Mouse (Mus musculus): Measurements from ENCODE around the gene Itpr1. TPM values are rescaled to one million over a fixed set of nuclear protein-coding genes. Genes with fewer than 3 reads are reported as not detected.

Gene Itpr1
- total RNA-seq, 1 experiment from 2014 or later: 100 TPM

DNA sequence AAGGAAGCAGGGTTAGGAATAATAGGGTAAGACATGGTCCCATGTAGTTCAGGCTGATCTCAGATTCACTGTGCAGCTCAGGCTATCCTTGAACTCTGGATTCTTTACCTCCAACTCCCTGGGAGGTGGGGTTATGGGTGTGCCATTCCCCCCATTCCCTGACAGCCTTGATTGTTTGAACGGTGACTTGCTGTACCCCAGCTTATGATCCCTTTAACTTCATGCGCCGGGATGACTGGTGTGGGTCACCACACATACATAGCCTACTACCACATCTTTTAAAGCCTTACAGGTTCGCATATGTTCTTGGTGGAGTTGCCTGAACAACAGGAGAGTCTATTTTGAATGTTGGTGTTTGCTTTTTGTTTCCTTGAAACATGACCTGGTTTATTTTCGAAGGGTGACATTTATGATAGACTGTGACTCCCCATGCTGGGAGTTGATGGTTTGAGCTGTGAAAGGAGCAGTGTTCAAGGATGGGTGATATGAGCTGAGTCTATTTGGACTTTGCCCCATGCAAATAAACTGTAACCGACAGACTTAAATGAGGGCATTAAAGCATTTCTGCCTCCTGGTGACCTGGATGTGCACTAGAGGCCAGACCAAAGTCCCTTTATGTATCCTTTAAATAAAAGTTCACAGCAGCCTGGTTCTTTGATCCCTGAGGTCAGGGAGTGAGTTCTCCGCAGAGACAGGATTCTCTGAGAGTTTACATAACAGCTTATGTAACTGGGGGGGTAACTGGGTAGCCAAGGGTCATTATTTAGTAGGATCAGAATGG, 273.5 kb downstream of the Itpr1 start:
- ATAC-seq (replicated peaks; ENCODE audit: low read depth, poor library complexity, severe bottlenecking): no peak

DNA sequence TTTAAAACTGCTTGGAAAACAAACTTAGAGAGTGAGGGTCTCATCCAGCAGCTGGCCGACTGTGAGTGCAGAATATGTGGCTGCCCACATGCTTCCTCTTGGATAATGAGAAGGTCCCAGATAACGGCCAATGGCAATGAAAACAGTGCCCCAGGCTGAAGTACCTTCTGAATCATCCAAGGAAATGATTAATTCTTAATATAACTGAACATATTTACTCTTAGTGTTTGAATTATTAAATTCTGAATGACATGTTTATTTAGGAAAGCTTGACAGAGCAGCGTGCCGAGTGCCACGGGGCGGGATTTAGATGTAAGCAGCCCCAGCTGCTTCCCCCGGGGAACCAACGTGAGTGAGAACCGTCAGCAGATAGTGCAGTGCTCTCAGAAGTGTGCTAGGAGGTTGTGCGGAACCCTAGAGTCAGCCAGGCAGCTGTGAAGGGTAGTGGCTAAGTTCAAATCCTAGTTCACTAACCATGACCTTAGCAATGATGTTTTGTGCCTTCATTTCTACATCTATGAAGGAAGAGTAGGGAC, 274.5 kb downstream of the Itpr1 start:
- no peak for ATAC-seq (replicated peaks; ENCODE audit: low read depth, poor library complexity, severe bottlenecking)

- peak; percentile 36; the same call in 1 of the 2 replicates for ATAC-seq (replicated peaks; ENCODE audit: low read depth, poor library complexity, severe bottlenecking)
These were observed 275.4 kb downstream of the Itpr1 start for GRCm38 (mm10) chr6:108488250-108488649.

DNA sequence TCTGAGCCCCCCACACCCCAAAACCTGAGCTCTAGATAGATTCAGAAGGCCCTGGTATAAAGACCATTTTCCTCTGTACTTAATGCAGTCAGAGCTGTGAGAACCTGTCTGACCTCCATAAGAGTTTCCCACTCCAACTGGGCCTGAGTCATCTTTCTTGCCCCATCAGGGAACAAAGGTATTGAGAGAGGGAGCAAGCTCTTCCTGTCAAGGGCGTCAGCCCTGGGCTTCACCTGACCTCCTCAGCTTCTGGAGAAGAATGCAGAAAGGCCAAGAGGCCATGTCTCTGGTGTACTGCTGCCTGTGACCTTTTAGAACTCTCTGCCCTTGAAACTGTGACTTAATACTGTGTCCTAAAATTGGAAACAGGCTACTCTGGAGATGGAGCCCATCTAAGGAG, 279.1 kb downstream of the Itpr1 start:
- ATAC-seq (replicated peaks; ENCODE audit: low read depth, poor library complexity, severe bottlenecking): no peak

DNA sequence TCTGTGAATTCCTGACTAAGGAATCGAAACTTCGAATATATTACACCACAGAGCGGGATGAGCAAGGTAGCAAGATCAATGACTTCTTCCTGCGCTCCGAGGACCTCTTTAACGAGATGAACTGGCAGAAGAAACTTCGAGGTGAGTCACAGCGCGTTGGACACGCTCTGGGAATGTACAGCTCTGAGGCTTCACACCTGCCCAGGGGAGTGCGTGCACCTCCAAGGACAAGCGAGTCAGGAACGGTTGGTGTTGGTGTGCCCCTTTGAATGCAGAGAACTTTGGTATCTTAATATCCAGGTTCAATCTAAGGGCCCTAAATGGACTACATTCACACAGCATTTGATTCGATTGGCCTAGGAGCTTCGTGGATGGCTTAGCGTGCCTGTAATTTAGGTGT, 280.9 kb downstream of the Itpr1 start:
- no peak for ATAC-seq (replicated peaks; ENCODE audit: low read depth, poor library complexity, severe bottlenecking)

DNA sequence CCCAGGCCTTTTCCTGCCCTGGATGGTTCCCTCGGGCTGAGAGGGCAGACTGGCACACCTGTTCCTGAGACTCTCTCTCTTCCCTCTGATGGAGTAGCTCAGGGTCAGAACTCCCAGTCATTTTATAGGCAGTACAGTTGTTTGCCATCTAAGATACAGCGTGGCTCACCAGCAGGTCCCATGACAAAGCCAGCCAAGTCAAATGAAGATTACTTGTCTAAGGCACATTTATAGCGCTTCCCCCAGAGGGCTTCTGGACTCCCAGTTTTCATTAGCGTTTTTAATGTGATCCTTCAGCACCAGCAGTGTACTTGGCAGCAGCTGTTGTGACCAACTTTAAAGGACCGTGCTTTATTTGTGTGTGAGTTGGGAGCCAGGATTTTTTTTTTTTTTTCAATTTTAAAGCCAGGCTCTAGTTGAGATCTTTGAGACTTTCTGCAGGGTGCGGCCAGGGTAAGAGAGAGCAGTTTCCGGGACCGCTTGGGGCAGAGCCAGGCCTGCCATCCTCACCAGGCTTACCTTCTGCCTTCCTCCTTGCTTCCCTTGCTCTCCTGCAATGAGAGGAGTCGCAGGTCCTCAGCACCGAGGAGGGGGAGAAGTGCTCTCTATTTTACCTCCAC, 281.4 kb downstream of the Itpr1 start:
- no peak for ATAC-seq (replicated peaks; ENCODE audit: low read depth, poor library complexity, severe bottlenecking)

DNA sequence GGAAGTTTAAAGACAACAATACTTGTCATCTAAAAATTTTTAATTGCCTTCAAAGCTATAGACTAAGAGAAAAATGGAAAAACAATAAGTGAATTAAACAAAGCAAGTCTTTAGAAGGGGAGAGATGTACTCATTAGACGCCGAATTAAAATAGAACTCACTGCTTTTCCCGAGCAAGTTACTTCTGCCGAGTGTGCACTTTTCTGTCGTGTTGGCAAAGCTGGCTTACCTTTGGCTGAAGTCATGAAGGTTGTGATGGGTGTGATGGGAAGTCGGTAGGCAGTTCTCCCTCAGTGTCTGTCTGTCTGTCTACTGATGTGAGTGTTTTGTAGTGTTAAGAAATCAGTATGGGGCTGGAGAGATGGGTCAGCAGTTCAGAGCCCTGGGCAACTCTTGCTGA, 282.1 kb downstream of the Itpr1 start:
- ATAC-seq (replicated peaks; ENCODE audit: low read depth, poor library complexity, severe bottlenecking): no peak

GRCm38 (mm10) chr6:108498070-108498469, 285.2 kb downstream of the Itpr1 start:
- ATAC-seq (replicated peaks; ENCODE audit: low read depth, poor library complexity, severe bottlenecking): no peak

DNA sequence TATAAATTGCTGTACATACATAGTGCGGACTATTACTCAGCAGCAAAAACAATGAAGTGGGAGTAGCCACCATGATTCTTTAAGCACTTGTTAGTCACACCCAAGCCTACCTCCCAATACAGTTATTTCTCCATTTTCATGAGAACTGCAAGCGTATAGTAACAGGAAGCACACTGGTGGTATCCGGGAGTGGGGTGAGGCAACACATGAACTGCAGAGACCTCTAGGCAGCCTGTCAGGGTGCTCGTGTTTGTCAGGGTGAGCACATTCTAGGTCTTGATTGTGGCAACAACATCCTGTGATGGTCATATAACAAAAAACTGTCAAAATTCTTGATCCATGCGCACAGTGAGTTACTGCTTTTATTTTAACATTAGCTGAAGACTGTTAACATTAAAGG, 290.8 kb downstream of the Itpr1 start:
- peak; percentile 99 for ATAC-seq (replicated peaks; ENCODE audit: low read depth, poor library complexity, severe bottlenecking)

DNA sequence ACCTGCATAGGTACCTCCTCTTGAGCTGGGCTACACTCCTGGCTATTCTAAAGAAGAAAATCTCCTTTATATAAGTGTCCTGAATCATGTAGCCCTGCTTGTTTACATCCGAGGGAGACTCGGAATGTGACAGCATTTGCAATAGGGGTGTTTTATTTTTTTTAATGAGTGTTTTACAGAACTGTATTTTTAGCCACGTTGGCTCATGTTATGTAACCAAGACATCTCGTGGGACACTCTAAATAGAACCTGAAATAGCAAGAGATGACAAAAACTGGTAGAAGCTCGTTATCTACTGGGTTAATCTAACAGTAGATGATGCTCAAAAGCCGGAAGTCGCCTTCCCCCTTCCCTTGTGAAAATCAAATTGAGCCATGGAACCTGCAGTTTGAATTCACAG, 291.8 kb downstream of the Itpr1 start:
- no peak for ATAC-seq (replicated peaks; ENCODE audit: low read depth, poor library complexity, severe bottlenecking)

DNA sequence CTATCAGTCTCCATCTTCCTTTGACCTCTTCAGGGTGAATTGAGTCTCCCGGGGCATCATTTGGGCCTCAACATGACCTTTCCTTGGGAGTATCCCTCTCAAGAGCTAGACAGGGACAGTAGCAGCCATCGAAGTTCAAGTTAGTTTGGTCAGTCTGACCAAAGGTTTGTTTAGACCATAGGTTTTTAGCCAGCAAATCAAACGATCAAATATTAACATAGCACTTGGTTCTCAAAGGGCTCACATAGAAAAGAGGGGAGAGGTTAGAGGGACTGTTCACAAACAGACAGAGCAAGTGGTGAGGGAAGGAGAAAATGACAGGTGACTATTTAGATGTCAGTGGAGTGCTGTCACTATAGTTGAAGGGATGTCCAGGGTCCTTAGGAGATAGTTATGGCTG, 293.3 kb downstream of the Itpr1 start:
- ATAC-seq (replicated peaks; ENCODE audit: low read depth, poor library complexity, severe bottlenecking): no peak

DNA sequence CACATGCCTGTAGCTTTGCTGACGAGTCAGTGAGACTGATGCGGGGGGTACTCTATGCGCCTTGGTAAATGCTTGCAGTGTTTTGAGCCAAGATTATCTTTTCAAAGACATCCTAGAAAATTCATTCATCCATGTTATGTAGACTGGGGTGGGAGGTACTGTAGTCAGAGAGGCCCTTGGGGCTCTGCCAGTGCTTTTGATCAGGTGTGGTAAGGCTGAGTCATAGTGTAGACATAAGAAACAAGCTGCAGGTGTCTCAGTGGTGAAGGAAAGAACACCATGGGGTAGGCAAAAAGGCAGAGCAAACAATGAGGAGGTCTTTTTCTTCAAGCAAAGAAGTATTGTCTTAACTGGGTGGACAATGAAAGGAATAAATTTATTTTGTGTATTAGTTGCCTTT, 294.4 kb downstream of the Itpr1 start:
- no peak for ATAC-seq (replicated peaks; ENCODE audit: low read depth, poor library complexity, severe bottlenecking)

DNA sequence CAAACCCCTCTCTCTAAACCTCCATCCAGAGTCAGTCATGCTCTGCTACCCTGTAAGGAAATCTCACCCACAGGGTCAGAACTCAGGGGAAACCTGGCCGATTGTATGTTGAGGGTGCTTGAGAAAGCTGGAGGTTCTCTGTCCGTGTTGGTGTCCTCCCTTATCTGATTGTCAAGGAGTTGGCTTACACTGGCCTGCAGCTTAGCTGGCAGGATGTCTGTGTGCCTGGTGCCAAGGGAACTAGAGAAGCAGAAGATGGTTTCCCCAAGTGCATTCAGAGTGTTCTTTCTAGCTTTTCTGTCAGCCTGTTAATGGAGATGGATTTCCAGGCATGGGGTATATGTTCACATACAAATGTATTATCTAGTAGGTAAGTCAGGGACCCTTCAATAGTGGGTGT, 296.4 kb downstream of the Itpr1 start:
- ATAC-seq (replicated peaks; ENCODE audit: low read depth, poor library complexity, severe bottlenecking): no peak

- no peak for ATAC-seq (replicated peaks; ENCODE audit: low read depth, poor library complexity, severe bottlenecking)
These were observed 297.2 kb downstream of the Itpr1 start for GRCm38 (mm10) chr6:108510101-108510500.

DNA sequence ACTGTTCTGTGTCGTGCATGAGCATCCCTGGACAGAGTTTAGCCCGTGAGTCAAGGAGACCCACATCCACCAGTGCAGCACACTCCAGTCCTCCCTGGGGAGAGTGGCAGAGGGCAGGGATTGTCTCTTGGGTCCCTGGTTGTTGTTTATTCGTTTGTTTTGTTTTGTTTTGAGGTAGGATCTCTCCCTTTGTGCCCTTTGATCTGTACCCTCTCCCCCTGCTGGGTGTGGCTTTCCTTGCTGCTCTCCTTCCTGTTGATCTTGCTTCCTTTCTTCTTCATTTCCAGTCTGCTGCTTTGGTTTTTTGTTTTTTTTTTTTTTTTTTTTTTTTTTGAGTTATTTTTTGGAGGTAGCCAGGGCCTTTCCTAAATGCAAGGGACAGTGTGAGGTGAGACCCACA, 299.2 kb downstream of the Itpr1 start:
- no peak for ATAC-seq (replicated peaks; ENCODE audit: low read depth, poor library complexity, severe bottlenecking)

- ATAC-seq (replicated peaks; ENCODE audit: low read depth, poor library complexity, severe bottlenecking): no peak
These were observed 300.1 kb downstream of the Itpr1 start for GRCm38 (mm10) chr6:108512994-108513393.

DNA sequence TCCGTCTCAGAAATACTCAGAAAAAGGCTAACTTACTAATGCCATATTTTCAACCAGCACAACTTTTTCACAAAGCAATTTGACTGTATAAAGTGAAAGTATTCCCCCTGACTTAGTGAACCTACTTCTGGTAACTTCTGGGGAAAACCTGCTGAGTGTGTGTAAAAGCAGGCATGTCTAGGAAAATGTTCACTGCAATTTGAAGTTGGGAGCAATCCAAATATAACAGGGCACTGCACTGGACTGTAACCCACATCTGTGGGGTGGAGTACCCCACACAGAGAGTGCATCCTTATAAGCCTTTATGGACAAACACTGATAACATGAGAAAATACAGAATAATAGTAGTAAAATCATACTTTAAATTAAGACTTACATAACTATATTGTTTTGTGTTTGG, 303.4 kb downstream of the Itpr1 start:
- no peak for ATAC-seq (replicated peaks; ENCODE audit: low read depth, poor library complexity, severe bottlenecking)

GRCm38 (mm10) chr6:108517241-108517981, 304.5 kb downstream of the Itpr1 start:
- peak; percentile 95 for ATAC-seq (replicated peaks; ENCODE audit: low read depth, poor library complexity, severe bottlenecking)

DNA sequence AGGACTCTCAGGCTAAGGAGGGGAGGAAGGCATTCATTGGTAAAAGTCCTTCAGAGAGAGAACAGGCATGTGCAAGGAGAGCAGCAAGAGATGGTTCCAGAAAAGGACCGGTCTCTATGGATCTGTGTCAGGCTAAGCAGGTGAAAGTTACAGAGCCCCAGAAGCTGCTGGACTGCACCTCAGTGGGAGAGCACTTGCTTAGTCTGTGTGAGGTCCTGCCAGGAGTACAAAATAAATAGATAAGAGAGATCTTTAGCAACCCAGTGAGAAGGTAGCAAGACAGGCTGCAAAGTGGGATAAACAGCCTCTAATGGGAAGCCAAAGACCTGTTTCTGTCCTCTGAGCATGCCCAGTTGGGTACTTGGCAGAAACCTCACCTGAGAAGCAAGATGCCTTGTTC, 305.1 kb downstream of the Itpr1 start:
- ATAC-seq (replicated peaks; ENCODE audit: low read depth, poor library complexity, severe bottlenecking): no peak

DNA sequence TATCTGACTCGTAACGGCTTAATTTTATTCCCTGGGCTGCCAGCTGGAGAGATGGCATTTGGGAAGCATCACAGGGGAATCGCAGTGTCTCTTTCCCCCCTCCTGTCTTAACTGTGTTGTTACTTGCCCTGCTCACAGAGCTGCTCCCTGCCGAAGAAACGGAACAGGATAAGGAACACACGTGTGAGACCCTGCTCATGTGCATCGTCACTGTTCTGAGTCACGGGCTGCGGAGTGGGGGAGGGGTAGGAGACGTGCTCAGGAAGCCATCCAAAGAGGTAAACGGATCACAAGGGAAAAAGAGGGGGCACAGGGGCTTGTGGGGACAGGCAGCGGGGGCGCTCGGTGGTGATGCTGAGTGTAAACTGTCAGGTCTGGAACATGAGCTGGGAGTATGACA, 305.7 kb downstream of the Itpr1 start:
- no peak for ATAC-seq (replicated peaks; ENCODE audit: low read depth, poor library complexity, severe bottlenecking)

DNA sequence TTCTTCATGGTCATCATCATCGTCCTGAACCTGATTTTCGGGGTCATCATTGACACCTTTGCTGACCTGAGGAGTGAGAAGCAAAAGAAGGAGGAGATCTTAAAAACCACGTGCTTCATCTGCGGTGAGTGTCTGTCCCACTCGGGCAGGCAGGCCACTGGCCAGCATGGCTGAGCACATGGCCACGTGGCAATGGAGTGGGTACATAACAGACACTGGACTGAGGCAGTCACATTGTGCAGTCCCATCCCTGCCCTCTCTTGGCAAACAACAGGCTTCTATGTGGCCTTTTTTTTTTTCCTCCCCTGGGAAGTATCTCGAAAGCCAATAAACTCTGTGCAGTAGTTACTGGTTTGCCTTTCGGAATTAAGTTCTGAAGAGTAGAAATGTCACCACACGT, 306.4 kb downstream of the Itpr1 start:
- no peak for ATAC-seq (replicated peaks; ENCODE audit: low read depth, poor library complexity, severe bottlenecking)

Measured in common myeloid progenitor, adult 5-6 weeks (primary cell).